Mouse (Mus musculus) lung, embryonic 14.5 days (tissue): Measurements from ENCODE around the gene Gm8909. TPM values are rescaled to one million over a fixed set of nuclear protein-coding genes. Genes with fewer than 3 reads are reported as not detected.

Experiments
- ATAC-seq: fragments of 200-750 bp; cut with Nextera tagmentation; 2 replicates; pipeline ENCODE4 v1.8.0; 2017; ENCODE audit warnings: mild to moderate bottlenecking, moderate TSS enrichment, moderate library complexity; ENCODE audit not compliant: insufficient read depth
- DNase-seq: peaks from one replicate; pipeline ENCODE4 v3.0.0-alpha.2; 2015
- H3K27ac ChIP-seq: fragments of 300-500 bp; sonication (generic); 2 replicates; pipeline ENCODE4 v1.5.1; 2014; ENCODE audit warnings: low read depth, mild to moderate bottlenecking, moderate library complexity
- H3K27me3 ChIP-seq: fragments of 300-500 bp; sonication (generic); 2 replicates; pipeline ENCODE4 v1.6.1; 2014; ENCODE audit warnings: low read length, control low read depth; ENCODE audit not compliant: insufficient read depth
- H3K36me3 ChIP-seq: fragments of 300-500 bp; sonication (generic); 2 replicates; pipeline ENCODE4 v1.6.1; 2014; ENCODE audit warnings: control low read depth; ENCODE audit not compliant: insufficient read depth
- H3K4me1 ChIP-seq: fragments of 300-500 bp; sonication (generic); 2 replicates; pipeline ENCODE4 v1.6.1; 2014; ENCODE audit warnings: antibody characterized with exemption, control low read depth; ENCODE audit not compliant: insufficient read depth
- H3K4me2 ChIP-seq: fragments of 300-500 bp; sonication (generic); 2 replicates; pipeline ENCODE4 v1.6.1; 2014; ENCODE audit warnings: mild to moderate bottlenecking
- H3K4me3 ChIP-seq: fragments of 300-500 bp; sonication (generic); 2 replicates; pipeline ENCODE4 v1.5.1; 2014; ENCODE audit warnings: low read depth, low read length
- H3K9ac ChIP-seq: fragments of 300-500 bp; sonication (generic); 2 replicates; pipeline ENCODE4 v1.6.1; 2014
- H3K9me3 ChIP-seq: fragments of 300-500 bp; sonication (generic); 2 replicates; pipeline ENCODE4 v1.6.1; 2016; ENCODE audit warnings: low read depth, low read length, control low read depth
- CTCF ChIP-seq: IDR thresholded peaks from 2 replicates; pipeline ENCODE4 v1.5.1; 2016; ENCODE audit warnings: antibody characterized with exemption, low read depth
- WGBS: fragments of 180-500 bp; shearing (Covaris S2); extraction: QIAGEN DNeasy Blood & Tissue Kit; methylation state at CpG from one replicate; pipeline ENCODE4 v1.1.7; 2014; 5-methylcytosine and 5-hydroxymethylcytosine counted together
- polyA plus RNA-seq: library from polyadenylated mRNA; unstranded; fragments of >200 nt; fragmentation: Nextera tagmentation; extraction: Ambion mirVana; gene quantifications from 2 replicates; pipeline ENCODE4 v1.2.1, GENCODE M21; 2014

The Gm8909 gene
- 44.4 and 51.4 TPM in 2 replicates for polyA plus RNA-seq

DNA sequence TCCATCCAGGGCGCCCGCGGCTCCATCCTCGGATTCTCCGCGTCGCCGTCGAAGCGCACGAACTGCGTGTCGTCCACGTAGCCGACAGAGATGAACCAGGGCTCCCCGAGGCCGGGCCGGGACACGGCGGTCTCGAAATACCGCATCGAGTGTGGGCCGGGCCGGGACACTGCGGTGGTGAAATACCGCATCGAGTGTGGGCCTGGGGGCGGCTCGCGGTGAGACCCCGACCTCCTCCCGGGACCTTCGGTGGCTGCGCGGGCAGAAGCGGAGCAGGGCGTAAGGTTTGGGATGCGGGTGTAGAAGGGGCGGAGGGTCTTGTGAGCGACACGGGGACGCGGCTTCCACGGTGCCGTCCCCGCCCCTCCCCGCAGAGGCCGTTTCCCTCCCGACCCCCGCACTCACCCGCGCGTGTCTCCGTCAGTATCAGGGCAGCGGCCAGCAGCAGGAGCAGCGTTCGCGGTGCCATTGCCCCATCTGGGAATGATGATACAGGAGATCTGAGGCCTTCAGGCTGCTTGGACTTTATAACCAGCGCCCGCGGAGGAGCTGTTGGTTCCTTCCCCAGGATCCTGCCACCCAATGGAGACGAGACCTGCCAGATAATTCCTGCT, at the start of gene Gm8909:
Gene Gm8909 (minus strand): TSS at position 499 of the 614 bp plus-strand sequence.
- no peak for TF ChIP-seq CTCF
- ATAC-seq (0 out of 2 replicates have a peak, but pooled peaks have one; percentile 10), DNase-seq (no peak)
- H3K9me3 ChIP-seq, result no peaks in the 10 kb centered on the region
- H3K27ac ChIP-seq, result peak within 1 kb of the TSS; percentile 69
- peak within 1 kb of the TSS; percentile 44 for H3K4me3 ChIP-seq
- peak within 1 kb of the TSS; percentile 65 for H3K9ac ChIP-seq
- H3K4me2 ChIP-seq, result peak within 1 kb of the TSS; percentile 55
- H3K36me3 ChIP-seq, result no peaks in the 10 kb centered on the region
- WGBS, result 2% methylated on average over 62 of the region's 63 CpGs
- no peaks in the 10 kb centered on the region for H3K4me1 ChIP-seq
- H3K27me3 ChIP-seq, result peaks cover 31% of the 10 kb centered on the region

DNA sequence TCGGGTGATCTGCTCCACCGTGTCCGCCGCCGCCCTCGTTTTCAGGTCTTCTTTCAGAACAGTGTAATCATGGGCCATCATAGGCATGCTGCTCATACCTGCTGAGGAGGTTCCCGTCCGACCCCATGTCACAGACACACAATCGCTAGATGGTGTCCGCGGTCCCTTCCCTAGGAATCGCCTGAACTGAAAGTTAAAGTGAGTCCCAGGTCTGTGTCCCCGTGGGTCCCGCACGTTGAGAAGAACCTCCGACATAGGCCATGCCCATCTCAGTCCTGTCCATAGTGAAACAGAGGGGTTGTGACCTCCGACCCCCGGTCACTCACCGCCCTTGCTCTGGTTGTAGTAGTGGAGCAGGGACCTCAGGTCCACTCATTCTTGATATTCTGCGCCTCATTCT, 47.2 kb upstream of the Gm8909 start:
- Histone ChIP-seq H3K36me3 (no peaks in the 10 kb centered on the region), H3K4me3 (peak overlapping the region; percentile 8; the same call in 1 of the 2 replicates), H3K27ac (no peak overlapping the region), H3K4me2 (peak overlapping the region; percentile 36; the same call in 1 of the 2 replicates), H3K9me3 (no peaks in the 10 kb centered on the region), H3K27me3 (peaks cover 43% of the 10 kb centered on the region), H3K9ac (no peak overlapping the region), H3K4me1 (no peaks in the 10 kb centered on the region; the same call in 1 of the 2 replicates)
- TF ChIP-seq CTCF, result no peak
- 5% methylated on average over 20 of the region's 20 CpGs for WGBS
- ATAC-seq, result no peak
- no peak for DNase-seq

DNA sequence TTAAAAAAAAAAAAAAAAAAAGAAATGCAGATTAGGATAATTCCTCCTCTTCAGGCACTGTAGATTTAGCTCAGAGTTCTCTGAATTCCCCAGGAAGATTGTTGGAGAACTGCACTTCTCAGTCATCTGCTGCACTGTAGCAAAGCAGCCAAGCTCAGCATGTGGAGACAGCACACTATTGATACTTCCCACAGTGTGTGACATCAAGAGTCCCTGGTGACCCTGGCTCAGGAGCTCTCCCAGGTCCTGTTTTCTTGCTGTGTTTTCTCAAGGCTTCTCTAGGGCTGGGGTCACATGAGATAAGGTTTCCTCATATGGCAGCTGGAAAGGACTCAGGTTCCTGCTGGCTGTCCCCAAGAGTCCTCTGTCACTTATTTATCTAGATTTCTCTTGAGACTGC, 38.5 kb upstream of the Gm8909 start:
- H3K4me3 ChIP-seq, result no peak overlapping the region
- H3K36me3 ChIP-seq, result no peaks in the 10 kb centered on the region
- no peak overlapping the region for H3K9ac ChIP-seq
- H3K27me3 ChIP-seq, result peaks cover 22% of the 10 kb centered on the region
- H3K4me2 ChIP-seq, result no peak overlapping the region
- H3K4me1 ChIP-seq, result no peaks in the 10 kb centered on the region
- H3K9me3 ChIP-seq, result no peaks in the 10 kb centered on the region
- no peak overlapping the region for H3K27ac ChIP-seq
- DNase-seq, result no peak
- no peak for ATAC-seq
- TF ChIP-seq CTCF, result no peak

DNA sequence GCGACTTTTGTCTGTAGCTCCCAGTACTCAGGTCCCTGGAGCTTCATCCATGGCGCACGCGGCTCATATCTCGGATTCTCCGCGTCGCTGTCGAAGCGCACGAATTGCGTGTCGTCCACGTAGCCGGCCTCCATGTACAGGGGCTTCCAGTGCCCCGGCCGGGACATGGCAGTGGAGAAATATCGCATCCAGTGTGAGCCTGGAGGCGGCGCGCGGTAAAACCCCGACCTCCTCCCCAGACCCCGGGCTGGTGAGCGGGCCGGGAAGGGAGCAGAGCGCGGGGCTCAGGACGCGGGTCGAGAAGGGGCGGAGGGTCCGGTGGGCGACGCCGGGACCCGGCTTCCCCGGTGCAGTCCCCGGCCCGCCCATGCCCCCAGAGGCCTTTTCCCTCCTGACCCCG, 37.5 kb upstream of the Gm8909 start:
- Histone ChIP-seq H3K4me3 (peak overlapping the region; percentile 35), H3K4me1 (no peaks in the 10 kb centered on the region), H3K36me3 (no peaks in the 10 kb centered on the region), H3K27ac (no peak overlapping the region), H3K4me2 (peak overlapping the region; percentile 63), H3K27me3 (peaks cover 22% of the 10 kb centered on the region), H3K9me3 (no peaks in the 10 kb centered on the region), H3K9ac (peak overlapping the region; percentile 21; the same call in 1 of the 2 replicates)
- ATAC-seq (peak; percentile 47; the same call in 1 of the 2 replicates), DNase-seq (peak; percentile 45)
- no peak for TF ChIP-seq CTCF
- WGBS, result 1% methylated on average over 41 of the region's 41 CpGs

DNA sequence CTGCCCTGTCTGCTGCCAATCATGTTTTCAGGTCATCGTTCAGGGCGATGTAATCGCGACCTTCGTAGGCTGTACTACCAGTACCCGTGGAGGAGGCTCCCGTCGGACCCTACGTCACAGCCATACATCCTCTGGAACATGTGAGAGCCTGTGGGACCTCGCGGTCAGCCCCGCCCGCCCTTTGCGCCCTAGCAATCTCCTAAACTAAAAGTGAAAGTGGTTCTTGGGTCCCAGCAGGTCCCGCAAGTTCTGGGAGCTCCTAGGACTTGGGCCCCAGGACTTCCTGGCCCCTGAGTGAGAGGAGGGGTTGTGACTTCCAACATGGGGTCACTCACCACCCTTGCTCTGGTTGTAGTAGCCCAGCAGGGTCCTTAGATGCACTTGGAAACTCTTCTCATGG, 37.1 kb upstream of the Gm8909 start:
- H3K4me3 ChIP-seq, result peak overlapping the region; percentile 35
- ATAC-seq (peak; percentile 52), DNase-seq (peak; percentile 28)
- no peak for TF ChIP-seq CTCF
- 2% methylated on average over 15 of the region's 15 CpGs for WGBS
- no peaks in the 10 kb centered on the region for H3K36me3 ChIP-seq
- H3K4me1 ChIP-seq, result no peaks in the 10 kb centered on the region
- H3K27me3 ChIP-seq, result peaks cover 22% of the 10 kb centered on the region
- no peak overlapping the region for H3K27ac ChIP-seq
- no peaks in the 10 kb centered on the region for H3K9me3 ChIP-seq
- peak overlapping the region; percentile 63 for H3K4me2 ChIP-seq
- peak overlapping the region; percentile 21; the same call in 1 of the 2 replicates for H3K9ac ChIP-seq

DNA sequence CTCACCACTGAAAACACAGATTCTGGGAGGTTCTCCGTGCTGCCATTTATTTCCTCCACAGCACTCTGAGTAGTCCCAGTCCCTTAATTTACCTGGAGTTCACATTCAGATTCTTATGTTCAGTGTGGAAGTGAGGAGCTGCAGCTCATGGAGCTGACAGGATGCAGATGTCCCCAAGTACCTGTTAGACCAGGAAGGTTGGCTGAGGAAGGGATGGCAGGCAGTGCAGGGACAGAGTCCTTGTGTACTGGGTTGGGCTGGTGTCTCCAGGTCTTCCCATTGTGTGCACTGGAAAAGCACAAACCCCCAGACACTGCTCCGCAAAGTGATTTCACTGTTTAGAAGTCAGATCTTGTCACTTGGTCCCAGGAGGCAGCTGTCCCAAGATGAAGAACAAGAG, 33.5 kb upstream of the Gm8909 start:
- no peaks in the 10 kb centered on the region for H3K9me3 ChIP-seq
- 81% methylated on average over 2 of the region's 2 CpGs for WGBS
- no peaks in the 10 kb centered on the region for H3K36me3 ChIP-seq
- H3K27ac ChIP-seq, result no peak overlapping the region
- H3K4me2 ChIP-seq, result no peak overlapping the region
- TF ChIP-seq CTCF, result no peak
- no peak overlapping the region for H3K4me3 ChIP-seq
- peaks cover 21% of the 10 kb centered on the region for H3K27me3 ChIP-seq
- ATAC-seq (no peak), DNase-seq (no peak)
- H3K9ac ChIP-seq, result no peak overlapping the region
- no peaks in the 10 kb centered on the region for H3K4me1 ChIP-seq

DNA sequence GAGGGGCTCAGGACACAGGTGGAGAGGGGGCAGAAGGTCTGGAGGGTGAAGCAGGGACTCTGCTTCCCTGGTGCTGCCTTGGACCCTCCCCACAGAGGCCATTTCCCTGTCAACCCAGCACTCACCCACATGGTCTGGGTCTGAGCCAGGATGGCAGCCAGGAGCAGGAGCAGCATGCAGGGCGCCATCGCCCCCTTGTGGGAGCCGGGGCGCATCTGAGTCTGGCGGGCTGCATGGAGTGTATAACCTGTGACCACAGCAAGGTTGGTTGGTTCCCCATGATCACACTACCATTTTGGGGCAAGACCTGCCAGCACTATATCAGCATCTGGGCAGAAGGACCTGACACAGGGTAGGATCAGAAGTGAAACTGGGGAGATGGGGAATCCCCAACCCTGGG, 30.0 kb upstream of the Gm8909 start:
- Histone ChIP-seq H3K4me2 (no peak overlapping the region), H3K4me1 (no peaks in the 10 kb centered on the region), H3K27me3 (no peaks in the 10 kb centered on the region), H3K36me3 (no peaks in the 10 kb centered on the region), H3K9me3 (no peaks in the 10 kb centered on the region), H3K27ac (no peak overlapping the region), H3K9ac (no peak overlapping the region), H3K4me3 (no peak overlapping the region)
- TF ChIP-seq CTCF, result peak; percentile 73
- WGBS, result 13% methylated on average over 5 of the region's 5 CpGs
- DNase-seq, result peak; percentile 60
- ATAC-seq, result peak; percentile 38
